Mouse (Mus musculus): ENCODE results near the gene 1700113H08Rik.

DNA sequence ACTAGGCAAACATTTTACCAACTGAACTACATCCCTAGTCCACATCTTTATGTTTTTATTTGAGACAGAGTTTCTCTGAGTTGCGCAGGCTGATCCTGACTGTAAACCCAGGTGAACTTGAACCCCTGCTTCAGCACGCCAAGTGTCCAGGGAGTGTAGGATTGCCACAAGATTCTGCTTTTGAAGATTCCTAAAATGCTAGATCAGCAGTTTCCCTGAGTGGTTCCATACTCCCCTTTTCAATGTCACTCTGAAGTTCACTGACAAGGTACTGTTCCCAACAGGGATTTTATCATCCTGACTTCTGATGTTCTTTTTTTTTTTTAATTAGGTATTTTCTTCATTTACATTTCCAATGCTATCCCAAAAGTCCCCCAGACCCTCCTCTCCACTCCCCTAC, 140.9 kb downstream of the 1700113H08Rik start:
- TF ChIP-seq CTCF (conservative IDR thresholded peaks at IDR 0.05; ENCODE audit: insufficient read depth, insufficient read length, low read depth, low read length) (no peak), POLR2A (IDR thresholded peaks at IDR 0.05; ENCODE audit: low read depth, low read length) (no peak)
